Mouse (Mus musculus) liver, adult 2 months (tissue): ENCODE measurements around the gene Plpp1. TPM values are rescaled to one million over a fixed set of nuclear protein-coding genes. Genes with fewer than 3 reads are reported as not detected.

Source experiments
- DNase-seq: peaks from one replicate; pipeline ENCODE4 v3.0.0-alpha.2; 2011; ENCODE audit warnings: low read depth, low spot score; ENCODE audit errors: extremely low read depth
- H3K27ac ChIP-seq: fragments of 200-500 bp; replicated peaks from 2 replicates; pipeline ENCODE4 v1.5.1; 2012; ENCODE audit warnings: low read depth, mild to moderate bottlenecking, control low read depth, inconsistent platforms, low read length; ENCODE audit not compliant: insufficient read depth
- H3K27me3 ChIP-seq: fragments of 200-500 bp; 2 replicates; pipeline ENCODE4 v1.6.1; 2012; ENCODE audit warnings: mild to moderate bottlenecking, moderate library complexity, low read length, inconsistent platforms; ENCODE audit not compliant: control insufficient read depth, insufficient read depth
- H3K36me3 ChIP-seq: fragments of 200-500 bp; 2 replicates; pipeline ENCODE4 v1.6.1; 2012; ENCODE audit warnings: low read length, inconsistent platforms; ENCODE audit not compliant: control insufficient read depth, insufficient read depth
- H3K4me1 ChIP-seq: fragments of 200-500 bp; 2 replicates; pipeline ENCODE4 v1.6.1; 2011; ENCODE audit warnings: low read length; ENCODE audit not compliant: control insufficient read depth, insufficient read depth
- H3K4me3 ChIP-seq: fragments of 200-500 bp; 2 replicates; pipeline ENCODE4 v1.5.1; 2011; ENCODE audit warnings: low read depth, mild to moderate bottlenecking, control low read depth, low read length, moderate library complexity; ENCODE audit not compliant: insufficient read depth
- H3K79me2 ChIP-seq: fragments of 200-500 bp; 2 replicates; pipeline ENCODE4 v1.6.1; 2012; ENCODE audit warnings: inconsistent platforms, mild to moderate bottlenecking, low read length, moderate library complexity; ENCODE audit not compliant: control insufficient read depth, insufficient read depth
- H3K9ac ChIP-seq: fragments of 200-500 bp; 2 replicates; pipeline ENCODE4 v1.6.1; 2012; ENCODE audit warnings: low read depth, mild to moderate bottlenecking, control low read depth, inconsistent platforms, low read length
- CTCF ChIP-seq: fragments of 200-500 bp; IDR thresholded peaks from 2 replicates; pipeline ENCODE4 v1.5.1; 2011; ENCODE audit warnings: low read depth, low read length, control low read depth
- POLR2A ChIP-seq: fragments of 200-500 bp; IDR thresholded peaks from 2 replicates; pipeline ENCODE4 v1.6.1; 2011; ENCODE audit warnings: low read length, control low read depth; ENCODE audit not compliant: insufficient read depth; ENCODE audit errors: extremely low read depth
- WGBS: fragments of 180-500 bp; shearing (Covaris S2); methylation state at CpG from one replicate; pipeline ENCODE4 v1.1.7; 2018; 5-methylcytosine and 5-hydroxymethylcytosine counted together
- polyA plus RNA-seq: library from polyadenylated mRNA; depleted of rRNA; stranded (reverse); fragments of >200 nt; gene quantifications from 2 replicates; pipeline ENCODE4 v1.2.3, GENCODE M21; 2012
- total RNA-seq: library from RNA; depleted of rRNA; stranded (reverse); fragments of >200 nt; gene quantifications from 2 replicates; pipeline ENCODE4 v1.2.3, GENCODE M21; 2014

Plpp1 gene
- total and polyA plus RNA-seq, 2 experiments, result 13.4 to 24.3 TPM

DNA sequence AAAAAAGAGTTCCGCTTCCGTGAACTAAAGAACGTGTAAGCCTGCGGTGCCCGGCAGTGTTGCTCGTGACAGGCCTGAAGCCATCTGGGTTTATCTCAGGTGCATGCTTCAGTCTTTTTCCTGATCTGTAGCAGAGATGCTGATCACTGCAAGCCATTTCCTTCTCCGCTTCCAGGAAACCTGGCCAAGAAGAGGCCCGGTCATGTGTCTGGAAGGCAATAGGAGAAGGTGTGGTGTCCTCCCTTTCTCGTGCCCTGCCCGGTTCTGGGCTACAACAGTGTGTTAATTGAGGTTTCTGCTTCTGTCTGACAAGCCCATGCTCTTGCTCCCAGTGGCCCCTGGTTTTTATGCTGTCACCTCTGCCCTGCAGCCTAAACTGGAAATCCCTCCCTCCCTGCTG lies 24.7 kb upstream of the Plpp1 start:
- H3K9ac ChIP-seq, result no peak overlapping the region
- DNase-seq, result no peak
- H3K4me1 ChIP-seq, result peaks cover 2% of the 10 kb centered on the region; the same call in 1 of the 2 replicates
- no peaks in the 10 kb centered on the region for H3K27me3 ChIP-seq
- WGBS, result 80% methylated on average over 10 of the region's 10 CpGs
- H3K79me2 ChIP-seq, result no peaks in the 10 kb centered on the region
- H3K27ac ChIP-seq, result no peak overlapping the region
- H3K4me3 ChIP-seq, result no peak overlapping the region
- H3K36me3 ChIP-seq, result no peaks in the 10 kb centered on the region
- no peak for TF ChIP-seq CTCF
- TF ChIP-seq POLR2A, result no peak

DNA sequence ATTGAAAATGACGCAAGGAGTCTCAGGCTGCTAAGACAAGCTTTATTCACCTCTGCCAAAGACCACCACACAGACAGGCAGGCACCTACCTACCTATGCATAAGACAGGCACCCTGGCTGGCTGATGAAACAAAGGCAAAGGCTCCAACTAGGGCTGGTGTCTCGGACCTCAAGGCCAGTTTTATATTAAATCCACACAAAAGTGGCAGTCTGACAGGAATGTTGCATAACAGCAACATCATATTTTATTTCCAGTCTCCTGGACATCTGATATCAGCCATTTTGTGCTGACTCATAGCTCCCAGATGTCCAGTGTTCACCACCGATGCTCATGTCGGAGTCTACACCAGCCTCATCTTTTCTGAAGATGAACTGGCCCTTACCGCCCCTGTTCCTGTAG lies 22.2 kb upstream of the Plpp1 start:
- DNase-seq, result no peak
- Histone ChIP-seq H3K9ac (no peak overlapping the region), H3K4me3 (no peak overlapping the region), H3K27ac (no peak overlapping the region), H3K36me3 (no peaks in the 10 kb centered on the region), H3K79me2 (no peaks in the 10 kb centered on the region), H3K4me1 (no peaks in the 10 kb centered on the region), H3K27me3 (no peaks in the 10 kb centered on the region)
- WGBS, result 89% methylated on average over 5 of the region's 5 CpGs
- TF ChIP-seq POLR2A (no peak), CTCF (no peak)

DNA sequence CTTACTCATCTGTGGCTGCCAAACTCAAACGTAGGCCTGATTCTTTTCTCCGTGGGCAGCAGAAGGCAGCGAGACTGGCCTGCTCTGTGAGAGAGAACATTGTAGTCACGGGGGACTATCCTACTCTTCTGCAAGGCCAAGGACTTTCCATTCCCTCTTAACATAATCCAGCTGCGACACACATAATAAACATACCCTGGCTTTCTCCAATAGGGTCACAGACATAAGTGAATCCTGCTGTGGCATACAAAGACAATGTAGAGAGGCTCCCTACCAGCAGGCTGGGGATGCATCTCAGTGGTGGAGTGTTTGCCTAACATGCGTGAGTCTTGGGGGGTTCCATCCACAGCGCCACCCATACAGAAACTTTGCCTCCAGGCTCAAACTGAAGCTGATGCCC lies 15.3 kb upstream of the Plpp1 start:
- Histone ChIP-seq H3K79me2 (no peaks in the 10 kb centered on the region), H3K27ac (no peak overlapping the region), H3K36me3 (no peaks in the 10 kb centered on the region), H3K27me3 (no peaks in the 10 kb centered on the region), H3K4me3 (no peak overlapping the region), H3K4me1 (no peaks in the 10 kb centered on the region), H3K9ac (no peak overlapping the region)
- WGBS, result 90% methylated on average over 7 of the region's 7 CpGs
- DNase-seq, result no peak
- TF ChIP-seq POLR2A, result no peak
- no peak for TF ChIP-seq CTCF

DNA sequence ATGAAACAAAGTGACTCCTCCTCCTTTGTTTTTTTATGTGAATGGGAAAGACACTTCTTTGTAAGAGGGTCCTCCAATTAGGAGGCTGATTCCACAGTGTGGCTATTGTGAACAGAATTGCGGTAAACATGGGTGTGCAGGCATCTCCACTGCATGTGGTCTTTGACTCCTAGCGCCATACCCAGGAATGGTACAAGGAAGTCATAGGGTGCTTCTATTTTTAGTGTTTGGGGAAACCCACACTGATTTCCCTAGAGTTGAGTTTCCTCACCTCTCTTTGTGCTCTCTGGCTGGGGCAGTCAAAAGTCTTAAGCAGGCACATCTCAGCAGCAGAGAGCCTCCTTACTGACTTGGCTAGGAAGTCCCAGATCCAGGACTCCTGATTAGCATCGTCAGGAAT lies 14.4 kb upstream of the Plpp1 start:
- DNase-seq, result no peak
- Histone ChIP-seq H3K4me1 (no peaks in the 10 kb centered on the region), H3K36me3 (no peaks in the 10 kb centered on the region), H3K27me3 (no peaks in the 10 kb centered on the region), H3K9ac (no peak overlapping the region), H3K4me3 (no peak overlapping the region), H3K27ac (no peak overlapping the region), H3K79me2 (no peaks in the 10 kb centered on the region)
- WGBS, result 74% methylated on average over 3 of the region's 3 CpGs
- no peak for TF ChIP-seq POLR2A
- TF ChIP-seq CTCF, result no peak

DNA sequence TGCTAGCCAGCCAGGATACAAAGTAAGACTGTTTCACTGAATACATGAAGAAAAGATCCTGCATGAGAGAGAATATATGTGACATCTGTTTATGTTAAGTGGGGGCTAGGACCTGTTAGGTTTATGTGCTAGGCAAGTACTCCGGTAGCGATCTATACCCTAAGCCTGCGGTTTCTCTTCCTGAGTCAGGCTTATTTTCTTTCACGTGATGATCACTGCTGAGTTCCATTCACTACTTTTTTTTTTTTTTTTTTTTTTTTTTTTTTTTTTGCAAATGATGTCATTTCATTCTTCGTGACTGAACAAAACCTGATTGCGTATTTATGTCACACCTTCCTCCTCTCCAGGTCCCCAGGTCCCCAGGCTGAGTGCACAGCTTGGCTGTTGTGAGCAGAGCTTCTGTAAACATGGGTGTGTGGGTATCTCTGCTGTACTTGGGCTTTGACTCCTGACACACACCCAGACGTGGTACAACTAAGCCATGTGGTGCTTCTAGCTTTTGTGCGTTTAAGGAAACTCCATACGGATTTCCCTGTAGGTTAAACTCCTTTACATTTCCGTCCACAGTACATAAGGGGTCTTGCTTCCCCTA lies 13.6 kb upstream of the Plpp1 start:
- no peaks in the 10 kb centered on the region for H3K4me1 ChIP-seq
- H3K27ac ChIP-seq, result no peak overlapping the region
- TF ChIP-seq CTCF (no peak), POLR2A (no peak)
- DNase-seq, result no peak
- no peak overlapping the region for H3K9ac ChIP-seq
- 76% methylated on average over 10 of the region's 10 CpGs for WGBS
- no peaks in the 10 kb centered on the region for H3K36me3 ChIP-seq
- H3K4me3 ChIP-seq, result no peak overlapping the region
- no peaks in the 10 kb centered on the region for H3K79me2 ChIP-seq
- H3K27me3 ChIP-seq, result no peaks in the 10 kb centered on the region

DNA sequence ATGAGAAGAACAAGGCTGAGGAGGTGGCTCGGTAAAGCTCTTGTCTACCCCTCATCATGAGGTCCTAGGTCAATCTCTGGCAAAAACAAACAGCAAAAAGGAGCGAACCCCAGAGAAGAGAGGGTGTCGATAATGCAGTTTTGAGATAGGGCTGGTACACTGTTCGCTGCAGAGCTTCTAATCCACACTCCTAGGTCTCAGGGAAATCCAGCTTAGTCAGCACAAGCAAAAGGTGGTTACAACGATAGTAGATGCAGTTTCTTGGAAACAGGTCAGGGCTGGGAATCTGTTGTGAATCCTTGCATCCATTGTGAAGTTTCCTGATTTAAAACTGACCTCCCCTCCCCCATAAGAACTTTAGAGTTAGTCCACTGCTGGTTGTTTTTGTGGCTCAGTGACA lies 9.8 kb upstream of the Plpp1 start:
- TF ChIP-seq CTCF (no peak), POLR2A (no peak)
- no peak for DNase-seq
- Histone ChIP-seq H3K9ac (no peak overlapping the region), H3K4me3 (no peak overlapping the region), H3K79me2 (no peaks in the 10 kb centered on the region), H3K4me1 (no peaks in the 10 kb centered on the region), H3K27ac (no peak overlapping the region), H3K36me3 (no peaks in the 10 kb centered on the region), H3K27me3 (no peaks in the 10 kb centered on the region)
- WGBS, result 81% methylated on average over 5 of the region's 5 CpGs
